Comparison of ENCODE assay signal across 8 mouse cellular contexts in genomic region chr2:138405753-138406528, GRCm38 (mm10).
A peak's percentile ranks its signal among the peaks of the same experiment; 100 is the strongest.
DNase-seq lines count a peak whose midpoint lies in the region; ATAC-seq and TF ChIP-seq lines count a peak whose summit lies in the region.

No protein-coding gene starts in this region.

- no peak overlapping the region for H3K4me2 ChIP-seq in kidney, postnatal 0 days (ENCODE audit: low read length)
- no peak overlapping the region for H3K4me2 ChIP-seq in midbrain, embryonic 12.5 days (replicated peaks)

- no peak overlapping the region for H3K4me3 ChIP-seq in kidney, postnatal 0 days (replicated peaks; ENCODE audit: low read depth, low read length)
- H3K4me3 ChIP-seq in forebrain, embryonic 10.5 days = no peak overlapping the region
- H3K4me3 ChIP-seq in midbrain, embryonic 12.5 days = no peak overlapping the region

- no peak for TF ChIP-seq CTCF in kidney, postnatal 0 days (IDR thresholded peaks at IDR 0.05; ENCODE audit: low read depth)

- 17% methylated on average over 4 of the region's 4 CpGs for WGBS in kidney, postnatal 0 days
- WGBS in forebrain, embryonic 10.5 days = 25% methylated on average over 4 of the region's 4 CpGs
- WGBS in midbrain, embryonic 12.5 days = 8% methylated on average over 4 of the region's 4 CpGs

- no peak overlapping the region for H3K27ac ChIP-seq in kidney, postnatal 0 days
- H3K27ac ChIP-seq in forebrain, embryonic 10.5 days = no peak overlapping the region
- no peak overlapping the region for H3K27ac ChIP-seq in midbrain, embryonic 12.5 days (replicated peaks)

- H3K9me3 ChIP-seq in kidney, postnatal 0 days (replicated peaks; ENCODE audit: low read length) = no peaks in the 10 kb centered on the region
- no peaks in the 10 kb centered on the region for H3K9me3 ChIP-seq in forebrain, embryonic 10.5 days
- H3K9me3 ChIP-seq in midbrain, embryonic 12.5 days = no peaks in the 10 kb centered on the region

- no peak overlapping the region for H3K9ac ChIP-seq in kidney, postnatal 0 days (ENCODE audit: low read depth, low read length)
- no peak overlapping the region for H3K9ac ChIP-seq in midbrain, embryonic 12.5 days (replicated peaks)

- no peaks in the 10 kb centered on the region for H3K36me3 ChIP-seq in kidney, postnatal 0 days (ENCODE audit: insufficient read depth, low read length)
- no peaks in the 10 kb centered on the region for H3K36me3 ChIP-seq in forebrain, embryonic 10.5 days (replicated peaks)
- no peaks in the 10 kb centered on the region for H3K36me3 ChIP-seq in midbrain, embryonic 12.5 days

- peak; percentile 40; the same call in 1 of the 2 replicates for ATAC-seq in kidney, postnatal 0 days (replicated peaks; ENCODE audit: low FRiP score, low read depth)
- peak; percentile 95 for ATAC-seq in midbrain, embryonic 12.5 days (ENCODE audit: low FRiP score, low read depth)
- ATAC-seq in inflammation-experienced regulatory T-cells, adult 6 months = no peak

- H3K4me1 ChIP-seq in kidney, postnatal 0 days (replicated peaks; ENCODE audit: insufficient read depth, low read length) = no peaks in the 10 kb centered on the region
- H3K4me1 ChIP-seq in forebrain, embryonic 10.5 days = peaks cover 15% of the 10 kb centered on the region
- H3K4me1 ChIP-seq in midbrain, embryonic 12.5 days = peaks cover 4% of the 10 kb centered on the region; the same call in 1 of the 2 replicates

- H3K27me3 ChIP-seq in kidney, postnatal 0 days (ENCODE audit: insufficient read depth, low read length) = no peaks in the 10 kb centered on the region
- peaks cover 16% of the 10 kb centered on the region; the same call in 1 of the 2 replicates for H3K27me3 ChIP-seq in forebrain, embryonic 10.5 days (ENCODE audit: poor library complexity, severe bottlenecking)
- no peaks in the 10 kb centered on the region for H3K27me3 ChIP-seq in midbrain, embryonic 12.5 days

- DNase-seq in kidney, postnatal 0 days (ENCODE audit: low spot score) = peak; percentile 38
- no peak for DNase-seq in kidney, postnatal 14 days
- peak; percentile 34 for DNase-seq in forebrain, embryonic 10.5 days (ENCODE audit: extremely low spot score, low spot score)
- peak; percentile 24 for DNase-seq in layer of hippocampus, adult 9-10 months (ENCODE audit: low spot score)
- no peak for DNase-seq in thymus, postnatal 4 days
- DNase-seq in gastrocnemius, adult 8-10 months (ENCODE audit: low spot score in 2 of 2) = no peak

Comparison
In these comparisons a context has a peak if more than half of its experiments do, and no peak if none do; other contexts are left out.
1. DNase-seq: peak in kidney, postnatal 0 days (single experiment), forebrain, embryonic 10.5 days (single experiment) and layer of hippocampus, adult 9-10 months (single experiment); none in kidney, postnatal 14 days (single experiment), thymus, postnatal 4 days (single experiment) and gastrocnemius, adult 8-10 months (0 of 2).